Mouse (Mus musculus) MEL (cell line): ENCODE results near the gene Smagp.

Experiments
- CTCF ChIP-seq, 3 experiments: IDR thresholded peaks in 2 of 3; conservative IDR thresholded peaks in 1 of 3; 2 replicates each; pipeline ENCODE4 v1.5.1; 2011 to 2012; ENCODE audit warnings: low read length in 3 of 3, low read depth in 2 of 3, mild to moderate bottlenecking in 2 of 3, improper control_type of control experiment in 1 of 3, inconsistent platforms in 1 of 3, mixed read lengths in 1 of 3, moderate library complexity in 1 of 3; ENCODE audit not compliant: control insufficient read depth in 1 of 3, insufficient read depth in 1 of 3, poor library complexity in 1 of 3, severe bottlenecking in 1 of 3
- POLR2A ChIP-seq, 2 experiments: IDR thresholded peaks; 2 replicates each; pipeline ENCODE4 v1.6.1; 2011 to 2012; ENCODE audit warnings: low read length in 2 of 2, mild to moderate bottlenecking in 2 of 2, control low read depth in 1 of 2, improper control_type of control experiment in 1 of 2, low read depth in 1 of 2, moderate library complexity in 1 of 2; ENCODE audit not compliant: control insufficient read depth in 1 of 2, insufficient read depth in 1 of 2, poor library complexity in 1 of 2
- RCOR1 ChIP-seq: IDR thresholded peaks from 2 replicates; pipeline ENCODE4 v1.6.1; 2012; ENCODE audit warnings: low read depth, mild to moderate bottlenecking, inconsistent platforms, low read length, improper control_type of control experiment
- ZC3H11A ChIP-seq: IDR thresholded peaks from 2 replicates; pipeline ENCODE4 v1.6.1; 2012; ENCODE audit warnings: low read depth, mild to moderate bottlenecking, inconsistent platforms, low read length, improper control_type of control experiment

- TF ChIP-seq POLR2A (IDR thresholded peaks at IDR 0.05; ENCODE audit: control insufficient read depth in 1 of 2, insufficient read depth in 1 of 2, low read depth in 1 of 2, low read length in 2 of 2, poor library complexity in 1 of 2) (no peak), RCOR1 (no peak), CTCF (IDR thresholded peaks at IDR 0.05 in 2 of 3, conservative IDR thresholded peaks at IDR 0.05 in 1 of 3; ENCODE audit: control insufficient read depth in 1 of 3, insufficient read depth in 1 of 3, low read depth in 2 of 3, low read length in 3 of 3, poor library complexity in 1 of 3, severe bottlenecking in 1 of 3) (no peak), ZC3H11A (no peak)
These were observed 40.9 kb upstream of the Smagp start for GRCm38 (mm10) chr15:100677675-100678074.
